Mouse (Mus musculus) G1E (cell line): ENCODE data around the gene Usp5.

Source experiments
- CTCF ChIP-seq: IDR thresholded peaks from 2 replicates; pipeline ENCODE4 v1.5.1; 2012; ENCODE audit warnings: low read depth, low read length, inconsistent platforms, mixed read lengths
- GATA2 ChIP-seq: IDR thresholded peaks from 2 replicates; pipeline ENCODE4 v1.6.1; 2012; ENCODE audit warnings: low read depth, low read length, inconsistent platforms, borderline replicate concordance
- TAL1 ChIP-seq: conservative IDR thresholded peaks from 2 replicates; pipeline ENCODE4 v1.6.1; 2012; ENCODE audit warnings: low read depth, low read length, inconsistent platforms, mixed read lengths

DNA sequence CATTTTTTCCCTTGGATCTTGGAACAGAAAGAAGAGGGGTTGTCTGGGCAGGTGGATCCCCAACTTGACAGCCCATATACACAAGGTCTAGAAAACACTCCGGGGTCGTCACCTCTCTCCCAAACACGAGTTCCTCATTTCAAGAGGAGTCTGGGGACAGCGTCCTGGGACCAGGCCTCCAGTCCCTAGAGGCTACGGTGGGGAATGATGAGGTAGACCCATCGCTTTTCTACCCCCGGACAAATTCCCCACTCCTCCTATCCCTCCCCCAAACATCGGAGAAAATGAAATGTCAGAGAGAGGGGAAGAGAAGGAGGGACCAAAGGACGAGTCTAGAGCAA is 60.6 kb downstream of the Usp5 start:
- no peak for TF ChIP-seq CTCF
- no peak for TF ChIP-seq TAL1
- TF ChIP-seq GATA2 = no peak
